Mouse (Mus musculus) kidney, adult 9 months (tissue): ENCODE results near the gene Snx13.

Experiments
- DNase-seq: peaks from one replicate; pipeline ENCODE4 v3.0.0; 2022

Snx13 gene

GRCm38 (mm10) chr12:35046999-35047319 is at the start of gene Snx13:
Snx13 (plus strand) TSS chr12:35047186.
- DNase-seq: peak; percentile 89

DNA sequence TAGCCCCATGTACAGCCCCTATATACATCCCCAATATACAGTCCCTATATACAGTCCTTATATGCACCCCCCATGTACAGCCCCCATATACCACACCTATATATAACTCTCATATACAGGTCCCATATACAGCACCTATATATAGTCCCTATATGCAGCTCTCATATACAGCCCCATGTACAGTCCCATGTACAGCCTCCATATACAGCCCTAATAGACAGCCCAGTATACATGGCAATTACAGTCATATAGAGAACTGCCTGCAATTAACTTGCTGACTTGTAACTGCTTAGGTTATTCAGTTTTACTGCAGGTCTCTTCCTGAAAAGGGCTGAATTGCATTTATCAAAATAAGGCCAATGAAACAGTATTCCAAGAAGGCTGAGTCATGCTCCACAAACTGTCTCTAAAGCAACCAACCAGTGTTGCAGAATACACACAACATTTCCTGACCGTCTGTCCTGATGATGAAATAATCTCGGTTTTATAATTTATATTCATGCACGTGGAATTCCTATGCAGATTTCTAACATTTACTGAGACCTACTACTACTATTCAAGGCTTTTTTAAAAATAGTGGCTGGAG is 49.3 kb upstream of the Snx13 start:
- DNase-seq: no peak

GRCm38 (mm10) chr12:34998778-34999467 is 48.1 kb upstream of the Snx13 start:
- DNase-seq: no peak

GRCm38 (mm10) chr12:35000323-35000722 is 46.7 kb upstream of the Snx13 start:
- DNase-seq: no peak

DNA sequence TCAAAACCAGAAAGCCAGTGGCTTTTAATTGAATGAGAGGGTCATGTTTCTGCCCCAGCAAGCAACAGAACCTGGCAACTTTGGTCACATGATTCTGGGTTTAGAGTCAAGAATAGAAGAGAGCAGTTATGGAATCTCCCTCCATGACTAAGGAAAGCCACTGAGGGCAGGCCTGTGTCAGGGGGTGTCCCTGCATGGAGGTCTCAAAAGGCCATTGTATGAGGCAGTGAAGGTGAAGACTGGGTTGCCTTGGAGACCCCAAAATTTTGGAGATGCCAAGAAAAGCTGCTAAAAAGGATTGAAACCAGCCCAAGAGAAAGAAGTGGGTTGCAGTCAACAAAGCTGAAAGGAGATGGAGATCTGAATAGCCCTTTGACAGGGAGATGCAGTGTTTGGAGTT is 41.2 kb upstream of the Snx13 start:
- DNase-seq: no peak

GRCm38 (mm10) chr12:35007851-35008250 is 39.1 kb upstream of the Snx13 start:
- DNase-seq: no peak

- peak; percentile 13 for DNase-seq
Measured at GRCm38 (mm10) chr12:35008340-35009137, 38.4 kb upstream of the Snx13 start.

DNA sequence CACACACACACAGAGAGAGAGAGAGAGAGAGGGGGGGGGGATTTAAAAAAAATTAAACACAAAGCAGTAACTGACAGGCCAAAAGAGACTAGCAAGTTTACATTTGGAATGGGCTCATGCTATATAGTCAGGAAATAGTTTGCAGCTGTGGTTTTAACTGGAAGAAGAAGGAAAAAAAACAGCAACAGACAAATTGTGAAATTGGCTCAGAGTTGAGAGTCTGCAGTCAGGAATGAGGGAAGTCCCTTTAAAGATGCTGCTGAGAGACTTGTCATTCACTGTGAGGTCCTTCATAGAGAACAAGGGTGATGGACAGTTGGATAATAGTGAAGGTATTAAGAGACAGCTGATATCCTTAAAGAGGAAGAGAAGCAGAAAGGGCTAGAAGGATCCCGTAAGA is 35.5 kb upstream of the Snx13 start:
- no peak for DNase-seq

- DNase-seq: no peak
Measured at GRCm38 (mm10) chr12:35013950-35014349, 33.0 kb upstream of the Snx13 start.

DNA sequence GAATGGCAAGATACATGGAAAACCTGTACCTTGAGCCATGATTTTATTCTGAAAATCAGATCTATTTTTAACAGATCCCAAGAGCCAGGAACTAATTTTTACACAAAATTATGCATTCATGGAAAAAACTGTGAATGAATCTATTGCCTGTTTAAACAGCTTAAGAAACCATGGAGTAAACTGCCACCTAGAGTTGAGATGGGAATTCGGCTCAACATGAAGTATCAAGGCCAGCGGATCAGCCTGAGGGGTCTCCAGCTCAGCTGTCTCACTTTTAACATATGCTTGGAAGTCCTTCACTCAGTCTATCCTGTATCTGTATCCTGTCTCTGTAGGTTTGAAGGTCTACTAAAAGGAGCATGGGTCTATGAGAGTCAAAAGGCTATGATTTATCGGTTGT is 30.9 kb upstream of the Snx13 start:
- DNase-seq: no peak

- DNase-seq: no peak
Measured at GRCm38 (mm10) chr12:35016481-35017250, 30.3 kb upstream of the Snx13 start.

DNA sequence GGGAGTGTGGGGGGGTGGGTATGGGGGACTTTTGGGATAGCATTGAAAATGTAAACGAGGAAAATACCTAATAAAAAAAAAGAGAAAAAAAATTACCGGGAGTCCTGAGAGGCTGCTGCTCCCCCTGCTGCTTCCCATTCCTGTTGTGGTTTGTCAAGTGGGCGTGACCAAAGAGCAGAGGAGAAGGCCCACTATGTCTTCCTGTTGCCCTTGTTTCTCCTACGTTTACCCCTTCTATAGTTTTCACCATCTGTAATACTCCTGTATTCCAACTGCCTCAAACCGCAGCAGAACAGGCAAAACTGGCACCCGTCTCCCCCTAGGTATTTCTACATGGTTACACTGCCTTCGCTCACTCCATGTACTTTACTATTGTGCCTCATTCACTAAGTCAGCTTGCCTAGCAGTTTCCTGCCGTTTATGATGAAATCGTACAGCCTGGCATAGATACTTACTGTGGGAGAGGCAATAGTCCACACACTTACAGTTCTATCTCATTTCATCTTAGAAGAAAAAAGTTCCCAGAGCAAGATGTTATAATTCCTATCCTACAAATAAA is 28.2 kb upstream of the Snx13 start:
- DNase-seq: no peak

DNA sequence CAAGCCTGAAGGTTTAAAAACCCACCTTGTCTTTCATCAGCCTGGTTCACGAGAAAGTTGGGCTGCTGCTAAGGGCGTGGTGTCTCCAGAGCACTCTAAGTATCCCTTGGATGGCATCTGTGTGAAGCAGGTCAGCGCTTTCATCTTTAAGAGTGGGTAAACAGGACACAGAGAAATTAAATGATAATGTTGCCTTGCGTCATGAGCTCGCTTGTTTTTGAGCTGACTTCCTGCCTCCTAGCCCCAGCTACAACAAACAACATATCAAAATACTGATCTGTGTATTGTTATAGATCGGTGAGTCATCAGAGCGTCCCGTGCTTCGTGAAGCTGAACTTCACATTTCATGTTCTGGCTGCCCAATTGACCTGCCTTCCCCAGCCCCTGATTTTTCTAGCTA is 25.7 kb upstream of the Snx13 start:
- no peak for DNase-seq

DNA sequence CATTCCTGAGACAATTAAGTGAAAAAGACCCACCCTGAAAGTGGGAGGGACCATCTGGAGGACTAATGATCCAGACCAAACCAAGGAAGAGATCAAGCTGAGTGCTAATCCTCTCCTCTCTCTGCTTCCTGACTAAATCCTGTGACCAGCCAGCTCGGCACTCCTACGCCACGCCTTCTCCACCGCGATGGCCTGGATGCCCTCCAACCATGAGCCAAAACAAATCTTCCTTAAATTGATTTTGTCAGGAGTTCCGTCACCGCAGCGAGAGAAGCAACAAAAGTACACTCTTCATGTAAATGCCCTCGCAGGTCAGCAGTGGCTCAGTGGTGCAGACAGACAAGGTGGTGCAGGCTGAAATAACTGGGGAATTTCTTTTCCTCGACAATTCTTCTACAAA is 24.9 kb upstream of the Snx13 start:
- DNase-seq: no peak

- DNase-seq: no peak
Measured at GRCm38 (mm10) chr12:35025916-35026432, 21.0 kb upstream of the Snx13 start.

- DNase-seq: no peak
Measured at GRCm38 (mm10) chr12:35027533-35027932, 19.5 kb upstream of the Snx13 start.

GRCm38 (mm10) chr12:35038668-35039570 is 8.1 kb upstream of the Snx13 start:
- DNase-seq: peak; percentile 23

DNA sequence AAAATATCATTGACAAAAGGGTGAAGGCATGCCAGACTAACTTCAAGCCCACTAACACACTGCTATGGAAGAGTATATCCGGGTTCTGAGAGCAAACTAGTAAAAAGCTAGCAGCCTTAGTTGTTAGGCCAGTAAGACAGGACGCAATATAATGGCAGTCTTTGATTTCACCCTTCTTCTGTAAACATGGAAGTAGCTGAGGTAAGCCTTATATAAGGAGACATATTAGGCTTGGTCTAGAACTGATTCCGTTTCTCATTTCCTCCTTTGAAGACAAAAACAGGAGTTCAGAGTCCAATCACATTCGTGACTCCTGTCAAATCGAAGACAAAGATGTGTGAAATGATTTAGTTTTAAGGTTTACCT is 7.4 kb upstream of the Snx13 start:
- DNase-seq: peak; percentile 18

DNA sequence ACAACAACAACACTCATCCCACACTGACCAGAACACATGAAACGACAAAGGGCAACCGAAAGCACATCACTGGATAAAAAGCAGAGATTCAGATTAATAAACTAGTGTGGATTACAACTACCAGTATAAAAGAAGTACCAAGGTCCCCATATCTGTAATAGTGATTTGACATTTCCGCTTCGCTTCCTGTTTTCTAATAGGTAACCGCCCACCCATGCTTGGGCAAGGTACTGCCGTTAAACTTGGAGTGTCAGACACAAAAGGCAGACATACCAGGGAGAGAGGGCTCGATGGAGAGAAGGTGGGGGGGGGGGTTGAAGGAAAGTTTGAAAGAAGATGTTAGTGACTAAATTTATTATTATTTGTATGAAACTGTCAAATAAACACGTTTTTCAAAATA is 5.0 kb upstream of the Snx13 start:
- DNase-seq: no peak

DNA sequence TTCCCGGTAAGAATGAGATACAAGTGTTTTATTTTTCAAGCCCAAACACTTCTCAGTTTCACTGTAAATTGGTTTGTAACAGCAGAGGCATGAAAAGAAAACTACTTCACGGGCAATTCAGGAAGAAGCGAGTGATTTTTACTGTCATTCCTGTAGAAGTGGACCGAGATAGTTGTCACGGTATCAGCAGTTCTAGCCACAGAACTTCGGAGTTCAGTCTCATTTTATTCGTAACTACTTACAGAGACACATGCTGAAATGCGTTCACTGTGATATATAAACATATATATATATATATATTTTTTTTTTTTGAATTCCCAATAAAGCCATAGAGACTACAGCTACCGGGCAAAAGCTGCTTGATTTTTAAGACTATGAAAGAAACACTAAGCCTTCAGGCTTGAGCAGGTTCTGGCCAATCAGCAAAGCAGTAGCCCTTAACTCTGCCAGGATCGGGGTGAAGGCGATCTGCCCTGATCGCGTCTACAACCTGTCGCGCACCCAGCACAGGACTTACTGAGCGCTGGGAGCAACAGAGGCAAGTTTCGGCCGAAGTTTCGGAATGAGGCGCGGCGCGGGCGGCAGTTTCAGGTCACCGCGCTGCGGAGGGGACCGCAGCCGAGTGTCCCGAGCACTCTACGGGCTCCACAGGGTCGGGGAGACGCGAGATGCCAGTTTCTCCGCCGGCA is 532 bp upstream of the Snx13 start:
- DNase-seq: peak; percentile 67
